Mouse (Mus musculus) G1E-ER4 (cell line): ENCODE results near the gene Slc16a8. TPM values are rescaled to one million over a fixed set of nuclear protein-coding genes. Genes with fewer than 3 reads are reported as not detected.

ENCODE experiments used
- GATA1 ChIP-seq: IDR thresholded peaks from one replicate; pipeline ENCODE4 v1.8.0; 2012; ENCODE audit warnings: low read length, inconsistent platforms
- polyA plus RNA-seq: library from polyadenylated mRNA; stranded (reverse); fragments of >175 nt; gene quantifications from 2 replicates; pipeline ENCODE4 v1.2.3, GENCODE M21; 2012

Gene Slc16a8
- polyA plus RNA-seq, 1 experiment = not detected

- no peak for TF ChIP-seq GATA1
Observed at GRCm38 (mm10) chr15:79208211-79208610, 46.4 kb downstream of the Slc16a8 start.

DNA sequence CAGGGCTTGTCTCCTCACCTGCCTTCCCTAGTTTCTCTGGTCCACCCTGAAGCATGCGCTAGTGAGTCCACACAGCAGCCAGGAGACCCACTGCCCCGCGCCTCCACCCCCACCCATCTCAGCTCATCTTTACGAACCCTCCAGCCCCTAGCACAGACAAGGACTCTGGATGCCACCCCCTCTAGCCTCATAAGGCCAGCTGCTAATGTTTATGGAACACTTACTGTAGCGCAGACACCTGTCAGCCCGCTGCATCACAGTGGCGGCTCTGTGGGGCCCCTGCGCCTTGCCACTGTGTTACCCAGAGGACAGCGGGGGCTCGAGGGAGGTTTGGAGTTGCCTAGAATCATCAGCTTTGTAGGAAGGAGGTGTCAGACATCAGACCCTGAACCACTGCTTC is 52.0 kb downstream of the Slc16a8 start:
- TF ChIP-seq GATA1 = no peak

GRCm38 (mm10) chr15:79201491-79202150 is 52.9 kb downstream of the Slc16a8 start:
- no peak for TF ChIP-seq GATA1

Other genes with a start within 250 kb of the Slc16a8 start
- not detected in 2 replicates for gene H1f0, start 226.3 kb downstream of the Slc16a8 start, polyA plus RNA-seq
- not detected in 2 replicates for gene Galr3, start 212.9 kb downstream of the Slc16a8 start, polyA plus RNA-seq
- 37.5 and 64.4 TPM in 2 replicates for gene Ankrd54, start 191.9 kb downstream of the Slc16a8 start, polyA plus RNA-seq
- gene Eif3l, start 179.6 kb downstream of the Slc16a8 start, polyA plus RNA-seq = 14.6 and 36.2 TPM in 2 replicates
- gene Micall1, start 145.9 kb downstream of the Slc16a8 start, polyA plus RNA-seq = 25.5 and 25.7 TPM in 2 replicates
- 327 and 357 TPM in 2 replicates for gene Polr2f, start 113.8 kb downstream of the Slc16a8 start, polyA plus RNA-seq
- 0.24 TPM in 1 of 2 replicates, not detected in the other for gene 1700088E04Rik, start 113.5 kb downstream of the Slc16a8 start, polyA plus RNA-seq
- gene Sox10, start 89.5 kb downstream of the Slc16a8 start, polyA plus RNA-seq = not detected in 2 replicates
- gene Pick1, start 25.6 kb downstream of the Slc16a8 start, polyA plus RNA-seq = 17.0 and 20.7 TPM in 2 replicates
- gene Gm49486, start 25.4 kb downstream of the Slc16a8 start, polyA plus RNA-seq = 0.03 and 0.06 TPM in 2 replicates
- gene Baiap2l2, start 30.8 kb upstream of the Slc16a8 start, polyA plus RNA-seq = not detected in 2 replicates
- gene Pla2g6, start 73.6 kb upstream of the Slc16a8 start, polyA plus RNA-seq = 25.1 and 27.0 TPM in 2 replicates
- gene Maff, start 91.9 kb upstream of the Slc16a8 start, polyA plus RNA-seq = 3.6 and 4.1 TPM in 2 replicates
- 18.0 and 25.1 TPM in 2 replicates for gene Tmem184b, start 148.8 kb upstream of the Slc16a8 start, polyA plus RNA-seq
- not detected in 2 replicates for gene Csnk1e, start 200.8 kb upstream of the Slc16a8 start, polyA plus RNA-seq